Mouse (Mus musculus): Measurements from ENCODE around the gene Fgfrl1. TPM values are rescaled to one million over a fixed set of nuclear protein-coding genes. Genes with fewer than 3 reads are reported as not detected.
"Not testable (repeated sequence)": the region's sequence is repeated elsewhere in the genome, so short reads cannot be mapped to it uniquely, and the experiment has no call there.

Fgfrl1 gene
- polyA plus RNA-seq, 1 experiment, result not detected

DNA sequence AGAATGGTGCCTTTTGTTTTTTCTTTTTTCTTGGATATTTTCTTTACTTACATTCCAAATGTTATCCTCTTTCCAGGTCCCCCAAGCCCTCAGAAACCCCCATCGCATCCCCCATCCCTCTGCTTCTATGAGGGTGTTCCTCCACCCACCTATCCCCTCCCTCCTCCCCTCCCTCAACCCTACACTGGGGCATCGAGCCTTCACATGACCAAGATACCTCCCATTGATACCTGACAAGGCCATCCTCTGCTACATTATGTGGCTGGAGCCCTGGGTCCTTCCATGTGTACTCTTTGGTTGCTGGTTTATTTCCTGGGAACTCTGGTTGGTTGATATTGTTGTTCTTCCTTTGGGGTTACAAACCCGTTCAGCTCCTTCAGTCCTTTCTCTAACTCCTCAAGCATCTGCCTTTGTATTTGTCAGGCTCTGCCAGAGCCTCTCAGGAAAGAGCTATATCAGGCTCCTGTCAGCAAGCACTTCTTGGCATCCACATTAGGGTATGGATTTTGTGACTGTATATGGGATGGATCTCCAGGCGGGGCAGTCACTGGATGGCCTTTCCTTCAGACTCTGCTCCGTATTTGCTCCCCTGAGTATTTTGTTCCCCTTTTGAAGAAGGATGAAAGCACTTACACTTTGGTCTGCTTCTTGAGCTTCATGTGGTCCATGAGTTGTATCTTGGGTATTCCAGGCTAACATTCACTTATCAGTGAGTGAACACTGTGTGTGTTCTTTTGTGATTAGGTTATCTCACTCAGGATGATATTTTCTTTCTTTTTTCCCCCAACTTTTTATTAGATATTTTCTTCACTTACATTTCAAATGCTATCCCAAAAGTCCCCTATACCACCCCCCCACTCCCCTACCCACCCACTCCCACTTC, 58.4 kb downstream of the Fgfrl1 start:
- H3K4me1 ChIP-seq (ENCODE audit: control insufficient read depth, insufficient read depth, low read length), result no peaks in the 10 kb centered on the region
- no peak for TF ChIP-seq POLR2A (IDR thresholded peaks at IDR 0.05; ENCODE audit: insufficient read depth, low read depth, low read length)
- no peak for TF ChIP-seq CTCF (IDR thresholded peaks at IDR 0.05; ENCODE audit: insufficient read depth, low read depth, low read length)
- no peak overlapping the region for H3K4me3 ChIP-seq (ENCODE audit: insufficient read depth, low read depth, low read length)
- WGBS, result 76% methylated on average over 5 of the region's 5 CpGs
- no peak overlapping the region for H3K27ac ChIP-seq (ENCODE audit: insufficient read depth, low read depth, low read length)

DNA sequence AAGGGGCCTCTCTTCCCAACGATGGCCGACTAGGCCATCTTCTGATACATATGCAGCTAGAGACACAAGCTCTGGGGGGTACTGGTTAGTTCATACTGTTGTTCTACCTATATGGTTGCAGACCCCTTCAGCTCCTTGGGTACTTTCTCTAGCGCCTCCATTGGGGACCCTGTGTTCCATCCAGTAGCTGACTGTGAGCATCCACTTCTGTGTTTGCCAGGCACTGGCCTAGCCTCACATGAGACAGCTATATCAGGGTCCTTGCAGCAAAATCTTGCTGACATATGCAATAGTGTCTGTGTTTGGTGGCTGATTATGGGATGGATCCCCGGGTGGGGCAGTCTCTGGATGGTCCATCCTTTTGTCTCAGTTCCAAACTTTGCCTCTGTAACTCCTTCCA, 59.1 kb downstream of the Fgfrl1 start:
- not testable (repeated sequence) for H3K27ac ChIP-seq (ENCODE audit: insufficient read depth, low read depth, low read length); H3K4me1 ChIP-seq (ENCODE audit: control insufficient read depth, insufficient read depth, low read length); H3K4me3 ChIP-seq (ENCODE audit: insufficient read depth, low read depth, low read length)
- WGBS, result 85% methylated on average over 4 of the region's 4 CpGs

Other genes with a start within 250 kb of the Fgfrl1 start
- gene Mfsd7a, start 243.5 kb upstream of the Fgfrl1 start, polyA plus RNA-seq (2012; ENCODE audit: insufficient read depth, insufficient read length, low replicate concordance, missing spikeins), result not detected in 2 replicates
- gene Pcgf3, start 231.2 kb upstream of the Fgfrl1 start, polyA plus RNA-seq (2012; ENCODE audit: insufficient read depth, insufficient read length, low replicate concordance, missing spikeins), result 59.2 TPM in 1 of 2 replicates, not detected in the other
- 281 and 534 TPM in 2 replicates for gene Cplx1, start 142.4 kb upstream of the Fgfrl1 start, polyA plus RNA-seq (2012; ENCODE audit: insufficient read depth, insufficient read length, low replicate concordance, missing spikeins)
- gene Gak, start 62.6 kb upstream of the Fgfrl1 start, polyA plus RNA-seq (2012; ENCODE audit: insufficient read depth, insufficient read length, low replicate concordance, missing spikeins), result 581 TPM in 1 of 2 replicates, not detected in the other
- gene Tmem175, start 62.6 kb upstream of the Fgfrl1 start, polyA plus RNA-seq (2012; ENCODE audit: insufficient read depth, insufficient read length, low replicate concordance, missing spikeins), result not detected in 2 replicates
- not detected in 2 replicates for gene Idua, start 32.1 kb upstream of the Fgfrl1 start, polyA plus RNA-seq (2012; ENCODE audit: insufficient read depth, insufficient read length, low replicate concordance, missing spikeins)
- gene Dgkq, start 22.7 kb upstream of the Fgfrl1 start, polyA plus RNA-seq (2012; ENCODE audit: insufficient read depth, insufficient read length, low replicate concordance, missing spikeins), result not detected in 2 replicates
- gene Slc26a1, start 16.8 kb upstream of the Fgfrl1 start, polyA plus RNA-seq (2012; ENCODE audit: insufficient read depth, insufficient read length, low replicate concordance, missing spikeins), result not detected in 2 replicates
- not detected in 2 replicates for gene Rnf212, start 82.6 kb downstream of the Fgfrl1 start, polyA plus RNA-seq (2012; ENCODE audit: insufficient read depth, insufficient read length, low replicate concordance, missing spikeins)
- not detected in 2 replicates for gene Tmed11, start 103.0 kb downstream of the Fgfrl1 start, polyA plus RNA-seq (2012; ENCODE audit: insufficient read depth, insufficient read length, low replicate concordance, missing spikeins)
- not detected in 2 replicates for gene Vmn2r8, start 116.5 kb downstream of the Fgfrl1 start, polyA plus RNA-seq (2012; ENCODE audit: insufficient read depth, insufficient read length, low replicate concordance, missing spikeins)
- not detected in 2 replicates for gene Vmn2r9, start 160.2 kb downstream of the Fgfrl1 start, polyA plus RNA-seq (2012; ENCODE audit: insufficient read depth, insufficient read length, low replicate concordance, missing spikeins)